Mouse (Mus musculus): ENCODE results near the gene Abca2.

The Abca2 gene

GRCm38 (mm10) chr2:25461407-25461806 is 32.9 kb downstream of the Abca2 start:
- DNase-seq (ENCODE audit: low spot score): no peak

GRCm38 (mm10) chr2:25463630-25464029 is 35.1 kb downstream of the Abca2 start:
- DNase-seq (ENCODE audit: low spot score): no peak

- no peak for DNase-seq (ENCODE audit: low spot score)
These were observed 36.8 kb downstream of the Abca2 start for GRCm38 (mm10) chr2:25465256-25465655.

DNA sequence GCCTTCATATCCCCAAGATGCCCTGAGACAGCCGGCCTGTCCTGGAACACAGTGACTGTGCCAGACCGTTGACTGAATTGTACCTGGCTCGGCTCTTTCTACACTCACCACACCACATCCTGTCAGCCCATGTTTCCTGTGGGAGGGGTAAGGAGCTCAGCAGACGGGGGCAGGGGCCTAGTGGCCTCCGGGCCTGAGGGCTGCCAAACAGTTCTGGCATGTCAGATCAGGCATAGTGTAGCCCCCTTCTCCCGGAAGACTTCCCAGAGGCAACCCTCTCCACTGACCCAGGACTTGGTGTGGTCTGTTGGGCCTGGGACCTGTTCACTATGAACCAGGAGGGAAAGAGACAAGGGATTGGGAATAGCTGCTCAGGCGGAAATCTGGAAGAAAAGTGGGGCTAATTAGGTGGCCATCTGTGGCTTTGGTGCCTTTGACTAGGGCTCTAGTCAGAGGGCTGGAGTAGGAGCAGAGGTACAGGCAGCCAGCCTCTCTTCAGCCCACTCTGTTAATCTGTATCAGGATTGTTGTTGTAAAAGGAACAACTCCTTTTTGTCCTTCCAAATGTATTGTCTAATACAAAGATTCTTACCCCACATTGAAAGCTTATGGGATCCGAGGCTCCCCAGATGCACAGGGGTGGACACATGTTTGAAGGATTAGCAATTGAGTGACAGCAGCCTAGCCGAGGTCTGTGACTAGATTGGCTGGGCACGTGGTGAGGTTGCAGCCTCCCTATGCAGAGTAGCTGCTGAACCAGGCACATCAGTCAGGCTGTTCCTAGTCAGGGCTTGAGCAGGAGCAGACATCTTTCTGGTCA is 37.5 kb downstream of the Abca2 start:
- DNase-seq (ENCODE audit: low spot score): peak; percentile 64

- no peak for DNase-seq (ENCODE audit: low spot score)
These were observed 39.3 kb downstream of the Abca2 start for GRCm38 (mm10) chr2:25467606-25468303.

DNA sequence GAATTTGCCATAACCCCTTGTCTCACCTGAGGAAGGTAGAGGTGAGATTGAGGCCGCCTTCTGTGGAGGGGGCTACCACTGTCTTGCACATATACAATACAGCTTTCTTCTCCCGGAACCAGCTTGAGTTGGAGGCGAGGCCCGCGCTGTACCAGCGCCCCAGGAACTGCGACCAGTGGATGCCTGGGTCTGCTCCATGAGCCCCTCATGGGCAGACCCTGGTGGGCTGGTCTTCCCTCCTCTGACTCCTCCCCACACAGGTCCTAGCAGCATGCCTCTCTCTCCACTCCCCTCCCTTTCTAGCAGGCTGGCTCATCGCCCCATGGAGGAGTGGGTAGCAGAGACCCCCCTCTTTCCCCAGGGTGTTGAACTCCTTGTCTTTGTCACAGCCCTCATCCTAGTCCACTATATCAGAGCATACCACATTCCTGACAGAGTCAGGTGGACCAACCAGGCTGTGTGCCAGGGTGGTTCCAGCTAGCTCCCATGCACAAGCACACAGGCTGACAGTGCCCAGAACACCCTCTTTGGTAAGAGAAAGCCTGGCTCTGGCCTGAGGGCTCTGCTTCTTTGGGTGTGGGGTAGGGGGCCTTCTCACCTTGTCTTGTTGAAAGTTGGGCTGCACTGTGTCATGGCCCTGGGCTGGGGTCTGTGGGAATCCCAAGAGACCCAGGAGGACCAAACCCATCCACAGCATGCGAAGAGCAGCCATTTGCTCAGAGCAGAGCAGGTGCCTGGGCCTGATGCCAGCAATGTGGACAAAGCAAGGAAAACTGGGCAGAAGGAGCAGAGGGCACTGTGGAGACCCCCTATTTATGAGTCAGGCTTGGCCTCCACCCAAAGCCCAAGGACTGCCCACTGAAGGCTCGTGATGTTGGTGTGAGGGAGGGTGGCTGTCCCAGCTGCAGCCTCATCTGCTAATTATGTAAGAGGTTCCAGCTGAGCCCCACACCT is 40.7 kb downstream of the Abca2 start:
- no peak for DNase-seq (ENCODE audit: low spot score)

- no peak for DNase-seq (ENCODE audit: low spot score)
These were observed 41.5 kb downstream of the Abca2 start, which contains the start of gene Ptgds for GRCm38 (mm10) chr2:25469969-25470368. Gene Ptgds (minus strand): TSS chr2:25470046.

DNA sequence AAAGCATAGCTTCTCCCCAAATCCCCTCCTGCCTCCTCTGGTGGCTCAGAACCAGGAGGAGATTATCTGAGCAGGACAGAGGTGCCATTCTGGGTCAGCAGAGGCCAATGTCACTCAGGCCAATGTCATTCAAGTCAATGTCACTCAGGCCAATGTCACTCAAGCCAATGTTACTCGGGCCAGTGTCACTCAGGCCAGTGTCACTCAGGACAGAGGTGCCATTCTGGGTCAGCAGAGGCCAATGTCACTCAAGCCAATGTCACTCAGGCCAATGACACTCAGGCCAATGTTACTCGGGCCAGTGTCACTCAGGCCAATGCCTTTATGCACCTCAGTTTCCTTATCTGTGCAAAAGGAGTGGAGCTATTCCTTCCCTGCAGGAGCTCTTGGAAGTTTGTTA is 44.0 kb downstream of the Abca2 start:
- no peak for DNase-seq (ENCODE audit: low spot score)

GRCm38 (mm10) chr2:25477541-25477940 is 49.0 kb downstream of the Abca2 start:
- no peak for DNase-seq (ENCODE audit: low spot score)

DNA sequence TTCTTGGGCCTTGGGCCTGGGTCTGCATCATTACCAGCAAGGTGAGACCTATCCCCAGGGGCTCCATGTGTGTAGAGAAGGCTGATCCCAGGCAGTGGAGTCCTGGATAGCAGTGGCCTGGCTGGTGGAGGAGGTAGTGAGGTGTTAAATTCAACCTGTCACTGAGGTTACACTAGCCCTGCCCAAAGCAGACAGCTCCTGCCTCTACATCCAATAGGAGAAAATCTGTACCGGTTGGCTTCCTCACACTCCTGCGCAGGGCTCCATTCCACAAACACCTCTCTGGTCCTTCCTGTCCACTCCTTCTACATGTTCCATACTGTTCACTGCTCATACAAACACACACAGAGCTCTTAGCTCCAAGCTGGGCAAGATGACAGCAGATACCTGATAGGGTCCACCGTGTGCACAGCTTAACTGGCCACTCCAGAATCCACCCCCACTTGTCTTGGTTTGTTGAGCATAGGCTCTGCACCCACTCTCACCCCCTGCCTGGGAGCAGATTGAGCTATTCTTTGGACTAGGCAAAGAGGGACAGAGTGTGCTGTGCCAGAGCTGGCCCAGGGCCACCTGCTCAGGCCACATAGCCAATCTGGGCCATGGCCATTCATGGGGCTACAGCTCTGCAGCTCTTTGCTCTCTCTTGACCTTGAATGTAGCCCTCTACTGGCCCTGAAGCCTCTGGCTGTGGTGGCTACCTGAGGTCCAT is 49.6 kb downstream of the Abca2 start:
- DNase-seq (ENCODE audit: low spot score): no peak

GRCm38 (mm10) chr2:25479551-25480311 is 51.2 kb downstream of the Abca2 start:
- DNase-seq (ENCODE audit: low spot score): no peak

DNA sequence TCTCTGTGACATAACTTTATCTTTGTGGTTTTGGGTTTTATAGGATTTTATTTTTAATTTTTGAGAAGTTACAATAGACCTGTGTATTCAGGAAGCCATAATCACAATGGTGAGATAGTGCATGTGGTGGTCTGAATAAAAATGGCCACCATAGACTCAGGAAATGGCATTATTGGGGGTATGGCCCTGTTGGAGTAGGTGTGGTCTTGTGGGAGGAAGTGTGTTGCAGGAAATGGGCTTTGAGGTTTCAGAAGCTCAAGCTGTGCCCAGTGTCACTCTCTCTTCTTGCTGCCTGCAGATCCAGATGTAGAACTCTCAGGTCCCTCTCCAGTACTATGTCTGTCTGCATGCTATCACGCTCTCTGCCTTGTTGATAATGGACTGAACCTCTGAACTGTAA is 52.0 kb downstream of the Abca2 start:
- no peak for DNase-seq (ENCODE audit: low spot score)

- DNase-seq (ENCODE audit: low spot score): peak; percentile 74
These were observed 54.5 kb downstream of the Abca2 start for GRCm38 (mm10) chr2:25482969-25483368.

DNA sequence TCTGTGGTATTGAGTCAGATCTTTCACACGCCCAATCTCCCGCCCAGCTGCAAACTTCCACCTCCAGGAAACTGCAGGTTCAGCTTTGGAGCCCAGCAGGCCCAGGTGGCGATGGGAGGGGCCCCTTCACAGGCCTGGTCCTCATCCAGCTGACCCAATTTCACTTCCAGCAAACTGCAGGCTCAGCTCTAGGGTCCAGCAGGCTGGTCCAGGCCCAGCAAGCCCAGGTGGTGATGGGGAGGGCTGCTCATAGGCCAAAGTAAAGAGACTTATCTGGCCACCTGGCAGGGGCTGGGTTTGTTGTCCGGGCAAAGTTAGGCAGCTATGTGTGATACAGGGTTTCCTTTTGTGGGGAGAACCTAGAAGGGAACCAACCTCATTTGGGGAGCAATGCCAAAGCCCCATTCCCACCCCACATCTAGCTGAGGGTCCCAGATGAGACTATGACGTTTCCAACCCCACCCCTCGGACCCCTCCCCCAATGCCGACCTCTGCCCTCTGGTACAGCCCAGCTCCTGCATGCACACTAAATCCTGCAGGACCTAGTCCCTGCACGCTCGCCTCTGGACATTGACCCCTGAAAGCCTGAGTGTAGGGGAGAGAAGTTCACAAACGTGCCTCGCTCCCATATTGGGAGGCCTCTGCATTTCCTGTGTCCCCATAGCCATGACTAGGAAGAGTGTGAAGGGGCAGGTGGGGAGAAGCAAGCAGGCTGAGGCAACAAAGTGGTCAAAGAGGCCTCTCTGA is 56.6 kb downstream of the Abca2 start:
- no peak for DNase-seq (ENCODE audit: low spot score)

DNA sequence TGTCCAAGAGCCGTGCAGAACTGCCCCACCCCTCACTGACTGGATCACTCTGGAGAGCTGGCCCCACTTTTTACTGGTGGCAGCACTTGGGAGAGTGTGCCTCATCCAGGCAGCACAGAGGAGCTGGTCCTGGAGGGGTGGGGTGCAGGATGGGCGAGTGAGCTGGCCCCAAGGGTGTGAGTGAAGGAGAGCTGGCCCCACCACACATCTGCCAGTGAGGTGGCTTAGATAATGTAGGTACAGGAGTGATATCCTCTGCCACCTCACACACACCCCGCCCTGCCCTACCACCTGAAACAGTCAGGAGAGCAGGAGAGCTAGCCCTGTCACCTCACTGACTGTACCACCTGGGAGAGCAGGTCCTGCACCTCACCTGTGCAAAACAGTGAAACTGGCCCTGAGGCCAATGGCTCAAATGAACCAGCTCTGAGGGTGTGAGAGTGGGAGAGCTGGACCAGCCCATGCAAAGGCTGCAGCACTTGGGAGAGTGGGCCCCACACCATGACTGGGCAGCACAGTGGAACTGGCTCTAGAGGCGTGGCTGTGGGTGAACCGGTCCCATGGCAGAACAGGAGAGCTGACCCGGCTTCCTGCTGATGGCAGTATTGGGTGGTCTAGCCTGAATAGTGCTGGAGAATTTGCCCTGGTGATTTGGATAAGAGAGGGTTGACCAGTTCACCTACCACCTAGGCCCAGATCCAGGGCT is 59.6 kb downstream of the Abca2 start:
- no peak for DNase-seq (ENCODE audit: low spot score)

DNA sequence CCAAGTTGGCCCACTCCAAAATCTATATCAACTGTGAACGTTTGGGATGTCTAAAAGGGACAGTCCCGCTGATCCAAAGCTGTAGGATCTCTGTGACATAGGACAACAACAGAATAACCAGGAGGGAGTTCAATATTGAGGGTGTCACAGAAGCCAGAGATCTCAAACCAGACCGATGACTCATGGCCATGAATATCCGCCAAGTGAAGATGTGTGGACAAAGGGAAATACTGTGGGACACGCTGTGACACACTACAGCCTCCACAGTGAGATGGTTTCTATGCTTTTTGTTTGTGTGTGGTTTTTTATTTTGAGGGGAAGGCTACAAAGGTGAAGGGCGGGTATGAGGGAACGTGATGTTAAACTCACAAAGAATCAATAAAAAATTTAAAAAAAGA is 60.2 kb downstream of the Abca2 start:
- DNase-seq (ENCODE audit: low spot score): no peak

DNA sequence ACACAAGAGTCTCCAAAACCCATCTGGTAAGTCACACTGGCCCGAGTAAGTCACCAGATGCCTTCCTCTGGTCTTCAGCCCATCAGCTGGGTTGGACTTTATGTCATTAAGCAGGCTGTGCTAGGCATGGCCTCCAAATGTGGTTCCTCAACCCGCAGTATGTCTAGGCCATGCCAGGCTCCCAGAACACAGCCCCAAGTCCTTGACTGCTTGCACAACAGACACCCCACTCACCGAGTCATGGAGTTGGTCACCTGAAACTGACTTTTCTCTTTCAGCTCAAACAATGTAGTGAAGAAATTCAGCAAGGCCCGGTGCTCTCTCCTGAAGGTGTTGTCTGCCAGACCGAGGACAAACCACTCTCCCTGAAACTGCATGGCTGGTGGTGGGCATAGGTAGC is 64.5 kb downstream of the Abca2 start:
- DNase-seq (ENCODE audit: low spot score): no peak

GRCm38 (mm10) chr2:25493476-25493961 is 65.0 kb downstream of the Abca2 start, which contains the start of gene Lcn12:
Gene Lcn12 (minus strand): TSS chr2:25493911.
- DNase-seq (ENCODE audit: low spot score): no peak

DNA sequence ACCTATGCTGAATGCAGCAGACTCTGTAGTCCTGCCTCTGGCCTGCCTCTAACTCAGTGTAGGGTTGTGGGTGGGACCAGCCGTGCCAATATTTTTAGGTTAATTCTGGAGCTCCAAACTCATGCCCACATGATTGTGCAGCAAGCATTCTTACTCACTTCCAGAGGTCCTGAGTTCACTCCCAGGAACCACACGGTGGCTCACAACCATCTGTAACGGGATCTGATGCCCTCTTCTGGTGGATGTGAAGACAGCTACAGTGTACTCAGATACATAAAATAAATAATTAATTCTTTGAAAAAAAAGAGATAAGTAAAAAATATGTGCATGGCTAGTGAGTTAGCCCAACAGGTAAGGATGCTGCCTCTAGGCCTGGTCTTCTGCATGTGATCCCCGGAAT is 68.0 kb downstream of the Abca2 start:
- DNase-seq (ENCODE audit: low spot score): peak; percentile 66

Measured in retina, embryonic 14.5 days (tissue).